Mouse (Mus musculus) forebrain, embryonic 14.5 days (tissue): ENCODE data around the gene Trmt1. TPM values are rescaled to one million over a fixed set of nuclear protein-coding genes. Genes with fewer than 3 reads are reported as not detected.

ENCODE experiments used
- ATAC-seq: fragments of 200-750 bp; cut with Nextera tagmentation; 2 replicates; pipeline ENCODE4 v1.8.0; 2017; ENCODE audit warnings: mild to moderate bottlenecking, moderate library complexity
- DNase-seq: peaks from one replicate; pipeline ENCODE4 v3.0.0-alpha.2; 2015; ENCODE audit warnings: low spot score
- H3K27ac ChIP-seq: fragments of 300-500 bp; sonication (generic); 2 replicates; pipeline ENCODE4 v1.5.1; 2014; ENCODE audit warnings: low read depth, mild to moderate bottlenecking, control low read depth, low read length, moderate library complexity
- H3K27me3 ChIP-seq: fragments of 300-500 bp; sonication (generic); replicated peaks from 2 replicates; pipeline ENCODE4 v1.6.1; 2014; ENCODE audit warnings: low read length, control low read depth, mixed read lengths; ENCODE audit not compliant: control insufficient read depth, insufficient read depth
- H3K36me3 ChIP-seq: fragments of 300-500 bp; sonication (generic); 2 replicates; pipeline ENCODE4 v1.6.1; 2014; ENCODE audit warnings: low read length, control low read depth; ENCODE audit not compliant: control insufficient read depth, insufficient read depth
- H3K4me1 ChIP-seq: fragments of 300-500 bp; sonication (generic); 2 replicates; pipeline ENCODE4 v1.6.1; 2014; ENCODE audit warnings: antibody characterized with exemption, low read length, control low read depth; ENCODE audit not compliant: control insufficient read depth, insufficient read depth
- H3K4me2 ChIP-seq: fragments of 300-500 bp; sonication (generic); 2 replicates; pipeline ENCODE4 v1.6.1; 2014; ENCODE audit warnings: mild to moderate bottlenecking, control low read depth, low read length
- H3K4me3 ChIP-seq: fragments of 300-500 bp; sonication (generic); 2 replicates; pipeline ENCODE4 v1.5.1; 2014; ENCODE audit warnings: low read depth, low read length, control low read depth
- H3K9ac ChIP-seq: fragments of 300-500 bp; sonication (generic); 2 replicates; pipeline ENCODE4 v1.6.1; 2014; ENCODE audit warnings: mild to moderate bottlenecking, low read length, control low read depth, moderate library complexity
- H3K9me3 ChIP-seq: fragments of 300-500 bp; sonication (generic); replicated peaks from 2 replicates; pipeline ENCODE4 v1.6.1; 2016; ENCODE audit warnings: low read length, control low read depth, mixed read lengths; ENCODE audit not compliant: control insufficient read depth
- WGBS: fragments of 180-500 bp; shearing (Covaris S2); extraction: QIAGEN DNeasy Blood & Tissue Kit; methylation state at CpG from one replicate; pipeline ENCODE4 v1.1.7; 2014; 5-methylcytosine and 5-hydroxymethylcytosine counted together
- polyA plus RNA-seq: library from polyadenylated mRNA; unstranded; fragments of >200 nt; fragmentation: Nextera tagmentation; extraction: Ambion mirVana; gene quantifications from 2 replicates; pipeline ENCODE4 v1.2.1, GENCODE M21; 2014

Gene Trmt1
- polyA plus RNA-seq, 1 experiment from 2014 or later, result 47.8 TPM

- no peak overlapping the region for H3K4me2 ChIP-seq
- H3K36me3 ChIP-seq, result peaks cover 7% of the 10 kb centered on the region; the same call in 1 of the 2 replicates
- no peak overlapping the region for H3K4me3 ChIP-seq
- DNase-seq (no peak), ATAC-seq (no peak)
- H3K9ac ChIP-seq, result peak overlapping the region; percentile 35; the same call in 1 of the 2 replicates
- no peaks in the 10 kb centered on the region for H3K9me3 ChIP-seq
- no peaks in the 10 kb centered on the region for H3K27me3 ChIP-seq
- no peak overlapping the region for H3K27ac ChIP-seq
- H3K4me1 ChIP-seq, result peaks cover 69% of the 10 kb centered on the region
- WGBS, result 84% methylated on average over 4 of the region's 4 CpGs
These were observed 50.4 kb downstream of the Trmt1 start for GRCm38 (mm10) chr8:84736521-84736920.

- DNase-seq, result peak; percentile 84
- 1% methylated on average over 16 of the region's 16 CpGs for WGBS
- no peak overlapping the region for H3K4me3 ChIP-seq
- peak overlapping the region; percentile 55; the same call in 1 of the 2 replicates for H3K9ac ChIP-seq
- ATAC-seq, result peak; percentile 30; the same call in 1 of the 2 replicates
- peaks cover 69% of the 10 kb centered on the region for H3K4me1 ChIP-seq
- H3K9me3 ChIP-seq, result no peaks in the 10 kb centered on the region
- H3K27ac ChIP-seq, result peak overlapping the region; percentile 58; the same call in 1 of the 2 replicates
- no peaks in the 10 kb centered on the region for H3K27me3 ChIP-seq
- peaks cover 7% of the 10 kb centered on the region; the same call in 1 of the 2 replicates for H3K36me3 ChIP-seq
- peak overlapping the region; percentile 29; the same call in 1 of the 2 replicates for H3K4me2 ChIP-seq
These were observed 51.5 kb downstream of the Trmt1 start for GRCm38 (mm10) chr8:84737608-84738007.

- Histone ChIP-seq H3K4me1 (peaks cover 69% of the 10 kb centered on the region), H3K9ac (peak overlapping the region; percentile 55; the same call in 1 of the 2 replicates), H3K9me3 (no peaks in the 10 kb centered on the region), H3K36me3 (peaks cover 7% of the 10 kb centered on the region; the same call in 1 of the 2 replicates), H3K4me3 (no peak overlapping the region), H3K4me2 (peak overlapping the region; percentile 29), H3K27me3 (no peaks in the 10 kb centered on the region), H3K27ac (peak overlapping the region; percentile 58; the same call in 1 of the 2 replicates)
- DNase-seq (no peak), ATAC-seq (no peak)
- WGBS, result 10% methylated on average over 10 of the region's 10 CpGs
These were observed 52.2 kb downstream of the Trmt1 start for GRCm38 (mm10) chr8:84738266-84738665.

- Histone ChIP-seq H3K27ac (peak overlapping the region; percentile 58), H3K36me3 (peaks cover 7% of the 10 kb centered on the region; the same call in 1 of the 2 replicates), H3K9ac (peak overlapping the region; percentile 55; the same call in 1 of the 2 replicates), H3K9me3 (no peaks in the 10 kb centered on the region), H3K4me2 (0 out of 2 replicates have a peak overlapping the region, but pooled peaks have one; percentile 29), H3K27me3 (no peaks in the 10 kb centered on the region), H3K4me1 (peaks cover 69% of the 10 kb centered on the region), H3K4me3 (no peak overlapping the region)
- ATAC-seq, result no peak
- no peak for DNase-seq
- 41% methylated on average over 10 of the region's 10 CpGs for WGBS
These were observed 52.8 kb downstream of the Trmt1 start for GRCm38 (mm10) chr8:84738715-84739400.

- DNase-seq (no peak), ATAC-seq (no peak)
- Histone ChIP-seq H3K9ac (peak overlapping the region; percentile 55; the same call in 1 of the 2 replicates), H3K4me2 (no peak overlapping the region), H3K27ac (peak overlapping the region; percentile 58), H3K27me3 (no peaks in the 10 kb centered on the region), H3K36me3 (peaks cover 7% of the 10 kb centered on the region; the same call in 1 of the 2 replicates), H3K9me3 (no peaks in the 10 kb centered on the region), H3K4me1 (peaks cover 69% of the 10 kb centered on the region), H3K4me3 (no peak overlapping the region)
- 0% methylated on average over 1 of the region's 1 CpGs for WGBS
These were observed 53.3 kb downstream of the Trmt1 start for GRCm38 (mm10) chr8:84739401-84739742.

- no peaks in the 10 kb centered on the region for H3K27me3 ChIP-seq
These were observed 55.1 kb downstream of the Trmt1 start for GRCm38 (mm10) chr8:84740895-84741843.

GRCm38 (mm10) chr8:84742171-84743053 is 56.3 kb downstream of the Trmt1 start:
- H3K27me3 ChIP-seq, result no peaks in the 10 kb centered on the region
- peaks cover 85% of the 10 kb centered on the region for H3K4me1 ChIP-seq
- no peaks in the 10 kb centered on the region for H3K9me3 ChIP-seq
- peak overlapping the region; percentile 87 for H3K27ac ChIP-seq
- no peak overlapping the region for H3K4me3 ChIP-seq
- ATAC-seq (peak; percentile 53), DNase-seq (peak; percentile 78)
- no peaks in the 10 kb centered on the region for H3K36me3 ChIP-seq
- WGBS, result 3% methylated on average over 32 of the region's 32 CpGs
- H3K4me2 ChIP-seq, result peak overlapping the region; percentile 38
- peak overlapping the region; percentile 47; the same call in 1 of the 2 replicates for H3K9ac ChIP-seq

More at GRCm38 (mm10) chr8:84740895-84741843, 55.1 kb downstream of the Trmt1 start:
- H3K27ac ChIP-seq, result peak overlapping the region; percentile 87
- H3K4me1 ChIP-seq, result peaks cover 78% of the 10 kb centered on the region
- no peak overlapping the region for H3K4me2 ChIP-seq
- H3K9me3 ChIP-seq, result no peaks in the 10 kb centered on the region
- no peak for DNase-seq
- no peak for ATAC-seq
- WGBS, result 35% methylated on average over 13 of the region's 13 CpGs
- H3K36me3 ChIP-seq, result no peaks in the 10 kb centered on the region; the same call in 1 of the 2 replicates
- no peak overlapping the region for H3K4me3 ChIP-seq
- peak overlapping the region; percentile 47; the same call in 1 of the 2 replicates for H3K9ac ChIP-seq

GRCm38 (mm10) chr8:84743054-84743415 is 56.9 kb downstream of the Trmt1 start:
- no peak for DNase-seq

More at GRCm38 (mm10) chr8:84743054-84743415, 56.9 kb downstream of the Trmt1 start:
- Histone ChIP-seq H3K4me3 (no peak overlapping the region), H3K9me3 (no peaks in the 10 kb centered on the region), H3K27me3 (no peaks in the 10 kb centered on the region), H3K27ac (peak overlapping the region; percentile 87), H3K4me1 (peaks cover 79% of the 10 kb centered on the region), H3K36me3 (no peaks in the 10 kb centered on the region), H3K9ac (peak overlapping the region; percentile 49; the same call in 1 of the 2 replicates), H3K4me2 (peak overlapping the region; percentile 38)
- 9% methylated on average over 10 of the region's 10 CpGs for WGBS
- ATAC-seq, result no peak
